Mouse (Mus musculus) heart, embryonic 12.5 days (tissue): ENCODE measurements around the gene Dab1. TPM values are rescaled to one million over a fixed set of nuclear protein-coding genes. Genes with fewer than 3 reads are reported as not detected.

Experiments used
- ATAC-seq: fragments of 200-750 bp; cut with Nextera tagmentation; 2 replicates; pipeline ENCODE4 v1.8.0; 2017; ENCODE audit warnings: moderate TSS enrichment, moderate library complexity; ENCODE audit not compliant: insufficient number of reproducible peaks, low FRiP score
- H3K27ac ChIP-seq: fragments of 300-500 bp; sonication (generic); 2 replicates; pipeline ENCODE4 v1.5.1; 2016; ENCODE audit warnings: mild to moderate bottlenecking, moderate library complexity; ENCODE audit not compliant: poor library complexity, severe bottlenecking
- H3K27me3 ChIP-seq: fragments of 300-500 bp; sonication (generic); replicated peaks from 2 replicates; pipeline ENCODE4 v1.6.1; 2016; ENCODE audit warnings: mild to moderate bottlenecking, moderate library complexity
- H3K36me3 ChIP-seq: fragments of 300-500 bp; sonication (generic); 2 replicates; pipeline ENCODE4 v1.6.1; 2016; ENCODE audit warnings: mild to moderate bottlenecking, moderate library complexity
- H3K4me1 ChIP-seq: fragments of 300-500 bp; sonication (generic); replicated peaks from 2 replicates; pipeline ENCODE4 v1.6.1; 2016; ENCODE audit warnings: mild to moderate bottlenecking
- H3K4me2 ChIP-seq: fragments of 300-500 bp; sonication (generic); 2 replicates; pipeline ENCODE4 v1.6.1; 2016; ENCODE audit warnings: mild to moderate bottlenecking, moderate library complexity
- H3K4me3 ChIP-seq: fragments of 300-500 bp; sonication (generic); 2 replicates; pipeline ENCODE4 v1.5.1; 2016; ENCODE audit warnings: mild to moderate bottlenecking
- H3K9ac ChIP-seq: fragments of 300-500 bp; sonication (generic); 2 replicates; pipeline ENCODE4 v1.6.1; 2016; ENCODE audit warnings: mild to moderate bottlenecking, moderate library complexity
- H3K9me3 ChIP-seq: fragments of 300-500 bp; sonication (generic); replicated peaks from 2 replicates; pipeline ENCODE4 v1.6.1; 2016; ENCODE audit warnings: mild to moderate bottlenecking, moderate library complexity
- WGBS: fragments of 180-500 bp; shearing (Covaris S2); methylation state at CpG from one replicate; pipeline ENCODE4 v1.1.7; 2016; 5-methylcytosine and 5-hydroxymethylcytosine counted together
- polyA plus RNA-seq: library from polyadenylated mRNA; unstranded; fragments of >200 nt; fragmentation: Nextera tagmentation; extraction: Ambion mirVana; gene quantifications from 2 replicates; pipeline ENCODE4 v1.2.1, GENCODE M21; 2016

Gene Dab1
- polyA plus RNA-seq, 1 experiment from 2014 or later: 1.0 TPM

DNA sequence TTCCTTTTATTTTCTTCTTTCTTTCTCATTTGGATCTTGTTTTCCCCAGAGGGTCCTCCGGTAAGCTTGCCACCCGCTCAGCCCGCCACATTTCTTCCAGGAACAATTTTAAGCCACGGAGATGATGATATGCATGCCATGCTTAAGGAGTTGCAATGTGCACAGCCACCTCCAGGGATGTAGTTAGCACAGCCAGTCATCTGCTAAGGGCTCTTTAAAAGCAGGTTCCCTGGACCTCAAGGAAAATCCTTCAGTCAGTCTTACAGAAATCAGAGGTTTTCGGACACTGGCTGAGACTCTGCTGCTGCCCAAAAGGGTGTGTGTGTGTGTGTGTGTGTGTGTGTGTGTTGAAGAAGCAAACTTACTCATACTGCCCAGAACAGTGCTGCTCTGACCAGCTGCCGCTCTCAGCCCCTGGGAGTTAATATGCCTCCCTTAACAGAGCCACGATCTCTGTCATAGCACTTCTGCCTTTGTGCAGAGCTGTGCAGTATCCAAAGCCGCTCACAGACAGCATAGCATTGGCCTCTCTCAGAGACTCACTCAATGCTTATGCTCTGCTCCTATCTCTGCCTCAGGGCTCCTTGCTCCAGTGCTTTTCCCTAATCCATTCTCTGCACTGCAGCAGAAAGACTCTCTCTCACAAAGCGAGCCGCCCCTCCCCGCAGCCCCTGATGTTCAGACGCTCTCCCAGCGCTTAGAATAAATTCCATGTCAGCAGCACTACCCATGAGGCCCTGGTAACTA, 1141.9 kb downstream of the Dab1 start:
- Histone ChIP-seq H3K4me2 (no peak overlapping the region), H3K4me1 (peaks cover 5% of the 10 kb centered on the region; the same call in 1 of the 2 replicates), H3K27ac (no peak overlapping the region), H3K27me3 (0 out of 2 replicates have a peak, but pooled peaks cover 3% of the 10 kb centered on the region), H3K4me3 (no peak overlapping the region), H3K9me3 (no peaks in the 10 kb centered on the region), H3K36me3 (no peaks in the 10 kb centered on the region), H3K9ac (no peak overlapping the region)
- ATAC-seq: no peak
- WGBS: 57% methylated on average over 13 of the region's 13 CpGs

DNA sequence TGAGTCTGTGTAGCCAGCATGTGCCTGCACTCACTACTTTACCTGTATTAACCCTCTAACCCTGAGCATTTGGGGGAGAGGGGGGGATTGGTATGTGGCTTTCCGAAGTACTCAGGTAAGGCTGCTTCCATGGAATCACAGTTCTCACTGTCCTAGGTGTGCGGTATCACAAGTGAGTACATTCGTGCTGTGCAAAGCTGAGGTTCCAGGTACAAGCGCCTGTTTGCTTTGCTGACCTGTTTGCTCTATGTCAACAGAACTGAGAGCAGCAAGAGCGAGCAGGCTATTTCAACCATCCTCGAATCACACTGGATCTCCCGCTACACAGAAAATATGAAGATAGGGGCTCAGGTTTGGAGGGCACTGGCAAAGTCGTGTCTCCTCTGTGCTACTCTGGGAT, 1146.9 kb downstream of the Dab1 start, which contains the start of gene C8b:
Gene C8b, plus strand, starts transcription at position 253 of the 400 bp plus-strand sequence.
- H3K4me2 ChIP-seq: no peak within 1 kb of the TSS
- H3K4me1 ChIP-seq: peaks cover 2% of the 10 kb centered on the region; the same call in 1 of the 2 replicates
- H3K9ac ChIP-seq: no peak within 1 kb of the TSS
- H3K27ac ChIP-seq: no peak within 1 kb of the TSS
- ATAC-seq: no peak
- no peaks in the 10 kb centered on the region for H3K9me3 ChIP-seq
- no peak within 1 kb of the TSS for H3K4me3 ChIP-seq
- peaks cover 17% of the 10 kb centered on the region; the same call in 1 of the 2 replicates for H3K27me3 ChIP-seq
- no peaks in the 10 kb centered on the region for H3K36me3 ChIP-seq
- WGBS: 84% methylated on average over 8 of the region's 8 CpGs

DNA sequence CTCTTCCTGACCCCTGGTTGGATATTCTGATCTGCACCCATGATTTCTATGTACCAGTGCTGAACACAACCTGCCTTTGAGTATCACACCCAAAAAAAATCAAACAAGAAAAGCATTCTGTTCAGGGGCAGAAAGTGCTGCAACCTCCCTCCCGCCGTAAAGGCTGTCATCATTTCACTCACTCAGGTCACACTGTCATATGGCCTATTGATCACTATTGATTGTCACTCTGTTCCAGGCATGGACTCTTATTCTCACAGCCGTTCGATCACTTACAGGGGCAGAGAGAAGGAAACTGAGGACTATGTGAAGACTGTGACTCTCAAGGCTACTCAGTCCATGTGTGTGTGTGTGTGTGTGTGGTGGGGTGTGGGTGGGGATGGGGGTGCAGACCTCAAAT, 1149.0 kb downstream of the Dab1 start:
- H3K4me1 ChIP-seq: no peaks in the 10 kb centered on the region
- no peak overlapping the region for H3K27ac ChIP-seq
- peaks cover 15% of the 10 kb centered on the region; the same call in 1 of the 2 replicates for H3K27me3 ChIP-seq
- no peaks in the 10 kb centered on the region for H3K36me3 ChIP-seq
- H3K4me2 ChIP-seq: no peak overlapping the region
- H3K9ac ChIP-seq: no peak overlapping the region
- 73% methylated on average over 4 of the region's 4 CpGs for WGBS
- H3K9me3 ChIP-seq: no peaks in the 10 kb centered on the region
- H3K4me3 ChIP-seq: no peak overlapping the region
- ATAC-seq: no peak

DNA sequence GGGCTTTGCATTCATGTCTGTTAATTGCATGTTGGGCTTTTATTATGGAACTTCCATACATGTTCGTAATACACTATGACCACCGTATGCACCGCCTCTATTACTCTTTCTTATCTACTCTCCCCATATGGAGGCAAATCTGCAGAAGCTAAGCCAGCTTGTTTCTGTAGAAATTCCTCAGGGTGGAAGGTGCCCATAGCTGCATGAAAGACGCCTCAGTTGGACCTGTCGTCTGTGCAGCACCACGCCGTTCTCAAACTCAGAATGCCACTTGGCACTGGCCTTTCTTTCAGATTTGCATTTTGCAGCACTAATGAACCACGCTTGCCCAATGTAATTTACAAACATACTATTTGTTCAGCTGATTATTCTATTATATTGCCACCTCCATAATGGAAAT, 1150.4 kb downstream of the Dab1 start:
- Histone ChIP-seq H3K9ac (no peak overlapping the region), H3K9me3 (no peaks in the 10 kb centered on the region), H3K36me3 (no peaks in the 10 kb centered on the region), H3K27ac (no peak overlapping the region), H3K4me3 (no peak overlapping the region), H3K27me3 (peaks cover 15% of the 10 kb centered on the region; the same call in 1 of the 2 replicates), H3K4me2 (no peak overlapping the region), H3K4me1 (no peaks in the 10 kb centered on the region)
- no peak for ATAC-seq
- WGBS: 80% methylated on average over 8 of the region's 8 CpGs

DNA sequence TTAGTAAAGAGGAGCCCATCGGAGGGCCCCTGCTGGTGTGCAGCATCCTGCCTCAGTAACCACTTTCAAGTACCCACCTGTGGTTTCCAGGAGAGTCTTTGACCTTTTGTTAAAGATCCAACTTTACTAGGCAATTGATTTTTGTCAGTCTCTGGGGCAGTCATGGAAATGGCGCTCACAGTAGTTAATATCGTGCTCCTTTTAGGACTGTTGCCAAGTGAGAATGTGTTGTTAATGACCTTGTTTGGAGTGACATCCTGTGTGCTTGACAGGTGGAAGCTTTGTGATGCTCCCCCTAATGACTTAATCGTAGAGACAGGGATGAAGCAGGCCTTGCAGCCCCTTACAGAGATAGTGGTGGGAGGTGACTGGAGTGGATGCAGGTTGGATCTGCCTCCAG, 1151.2 kb downstream of the Dab1 start:
- WGBS: 65% methylated on average over 4 of the region's 4 CpGs
- Histone ChIP-seq H3K4me3 (no peak overlapping the region), H3K9me3 (no peaks in the 10 kb centered on the region), H3K27me3 (peaks cover 15% of the 10 kb centered on the region; the same call in 1 of the 2 replicates), H3K27ac (no peak overlapping the region), H3K4me1 (no peaks in the 10 kb centered on the region), H3K4me2 (no peak overlapping the region), H3K9ac (no peak overlapping the region), H3K36me3 (no peaks in the 10 kb centered on the region)
- ATAC-seq: no peak

DNA sequence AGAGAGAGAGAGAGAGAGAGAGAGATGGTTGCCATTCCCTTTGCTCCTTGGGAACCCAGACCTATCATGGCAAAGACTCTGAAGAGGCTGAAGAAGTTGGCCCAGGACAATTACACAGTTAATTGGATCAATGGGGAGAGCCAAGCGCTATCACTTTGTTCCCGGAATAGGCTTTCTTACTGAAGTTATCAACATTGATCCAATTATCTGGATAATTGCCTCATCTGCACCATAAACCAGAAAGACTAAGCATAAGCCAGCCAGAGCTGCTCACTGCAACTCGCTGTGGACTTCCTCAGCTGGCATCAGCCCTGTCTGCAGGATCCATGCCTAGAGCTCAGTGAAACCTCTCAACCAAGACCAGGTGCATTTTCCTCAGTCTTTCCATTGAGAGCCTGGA, 1156.4 kb downstream of the Dab1 start:
- no peak overlapping the region for H3K9ac ChIP-seq
- H3K4me2 ChIP-seq: no peak overlapping the region
- H3K27me3 ChIP-seq: peaks cover 5% of the 10 kb centered on the region; the same call in 1 of the 2 replicates
- 64% methylated on average over 3 of the region's 3 CpGs for WGBS
- no peaks in the 10 kb centered on the region for H3K9me3 ChIP-seq
- H3K4me3 ChIP-seq: no peak overlapping the region
- H3K36me3 ChIP-seq: no peaks in the 10 kb centered on the region
- no peaks in the 10 kb centered on the region for H3K4me1 ChIP-seq
- no peak overlapping the region for H3K27ac ChIP-seq
- no peak for ATAC-seq

DNA sequence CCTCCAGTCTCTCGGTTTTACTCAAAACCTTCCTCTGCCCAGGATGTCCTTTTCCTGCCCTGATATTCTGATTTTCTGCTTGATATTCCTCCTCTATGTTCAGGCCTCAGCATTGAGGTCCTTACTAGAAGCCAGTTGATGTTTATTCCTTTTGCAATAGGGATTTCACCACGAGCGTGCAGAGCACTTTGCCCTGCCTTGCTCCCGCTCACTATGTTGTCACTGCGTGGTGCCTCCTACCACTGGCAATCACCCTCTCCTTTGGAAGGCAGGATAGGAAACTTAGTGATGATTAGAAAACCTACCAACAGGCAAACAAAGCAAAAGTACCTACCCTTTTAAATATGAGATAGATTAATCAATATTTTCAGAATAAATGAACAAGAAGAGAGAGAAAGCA, 1160.3 kb downstream of the Dab1 start:
- H3K9ac ChIP-seq: no peak overlapping the region
- 79% methylated on average over 5 of the region's 5 CpGs for WGBS
- H3K36me3 ChIP-seq: no peaks in the 10 kb centered on the region
- no peak for ATAC-seq
- no peak overlapping the region for H3K4me2 ChIP-seq
- H3K27ac ChIP-seq: no peak overlapping the region
- peaks cover 5% of the 10 kb centered on the region; the same call in 1 of the 2 replicates for H3K27me3 ChIP-seq
- H3K4me1 ChIP-seq: no peaks in the 10 kb centered on the region
- no peaks in the 10 kb centered on the region for H3K9me3 ChIP-seq
- H3K4me3 ChIP-seq: no peak overlapping the region

DNA sequence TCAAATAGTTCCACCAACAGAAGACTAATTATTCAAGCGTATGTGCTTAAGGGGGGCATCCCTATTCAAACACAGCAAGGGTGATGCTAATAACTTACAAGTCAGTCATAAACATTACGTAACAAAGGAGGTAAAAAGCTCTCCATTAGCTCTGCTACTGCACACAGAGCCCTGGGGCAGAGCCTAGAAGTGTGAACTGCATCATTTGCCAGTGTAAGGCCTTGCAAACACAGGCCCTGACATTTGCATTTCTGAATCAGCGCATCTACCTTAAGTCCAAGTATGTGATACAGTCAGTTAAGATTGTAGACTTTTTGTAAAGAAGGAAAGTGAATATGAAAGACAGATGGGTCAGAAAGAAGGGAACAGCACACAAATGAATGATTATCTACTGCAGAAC, 1162.3 kb downstream of the Dab1 start:
- Histone ChIP-seq H3K4me3 (no peak overlapping the region), H3K4me1 (no peaks in the 10 kb centered on the region), H3K36me3 (no peaks in the 10 kb centered on the region), H3K27me3 (no peaks in the 10 kb centered on the region), H3K27ac (no peak overlapping the region), H3K4me2 (no peak overlapping the region), H3K9me3 (no peaks in the 10 kb centered on the region), H3K9ac (no peak overlapping the region)
- ATAC-seq: no peak
- WGBS: 81% methylated on average over 3 of the region's 3 CpGs

DNA sequence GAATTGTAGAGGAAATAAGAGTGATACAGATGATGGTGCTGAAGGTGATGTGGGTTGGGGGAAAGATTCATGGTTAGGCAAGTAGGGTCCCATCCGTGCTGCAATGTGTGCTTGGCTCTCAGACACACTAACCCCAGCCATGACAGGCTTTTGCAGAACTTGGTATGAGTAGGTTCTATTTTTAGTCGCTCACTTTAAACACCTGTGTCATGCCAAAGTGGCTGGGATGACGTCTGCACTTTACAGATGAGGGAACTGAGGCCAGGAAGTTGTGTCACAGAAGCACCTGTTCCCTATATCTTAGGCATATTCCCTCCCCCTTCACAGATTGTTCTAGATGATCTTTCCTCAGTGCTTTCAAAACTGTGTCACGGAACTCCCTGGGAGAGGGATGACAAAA, 1163.2 kb downstream of the Dab1 start:
- no peak overlapping the region for H3K27ac ChIP-seq
- H3K4me2 ChIP-seq: no peak overlapping the region
- 73% methylated on average over 4 of the region's 4 CpGs for WGBS
- no peak overlapping the region for H3K4me3 ChIP-seq
- no peaks in the 10 kb centered on the region for H3K36me3 ChIP-seq
- no peaks in the 10 kb centered on the region for H3K9me3 ChIP-seq
- no peak overlapping the region for H3K9ac ChIP-seq
- H3K27me3 ChIP-seq: no peaks in the 10 kb centered on the region
- no peaks in the 10 kb centered on the region for H3K4me1 ChIP-seq
- ATAC-seq: no peak

DNA sequence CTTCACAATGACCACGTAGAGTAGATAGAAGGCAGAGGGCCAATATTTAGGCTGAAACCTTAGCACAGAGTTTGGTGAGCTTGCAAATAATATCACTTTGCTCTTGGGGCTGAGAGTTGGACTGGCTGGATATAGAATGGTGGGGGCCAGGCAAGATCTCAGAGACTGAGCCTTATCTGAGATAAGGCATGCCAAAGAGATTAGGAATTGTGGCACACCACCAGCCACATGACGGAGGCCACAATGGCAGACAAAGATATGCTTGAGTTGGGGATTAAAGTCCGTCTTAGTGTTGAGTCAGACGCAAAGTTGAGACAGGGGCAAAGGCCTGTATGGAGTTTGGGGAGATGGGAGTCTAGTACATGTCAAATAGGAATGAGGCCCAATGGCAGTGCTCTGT, 1173.0 kb downstream of the Dab1 start:
- H3K4me1 ChIP-seq: no peaks in the 10 kb centered on the region
- H3K36me3 ChIP-seq: no peaks in the 10 kb centered on the region
- no peak overlapping the region for H3K27ac ChIP-seq
- H3K4me2 ChIP-seq: no peak overlapping the region
- ATAC-seq: no peak
- H3K4me3 ChIP-seq: no peak overlapping the region
- WGBS: 50% methylated on average over 4 of the region's 4 CpGs
- no peaks in the 10 kb centered on the region for H3K9me3 ChIP-seq
- no peak overlapping the region for H3K9ac ChIP-seq
- no peaks in the 10 kb centered on the region for H3K27me3 ChIP-seq
